Mouse (Mus musculus) gastrocnemius, adult 18-20 months (tissue): ENCODE data around the gene Tmpo. TPM values are rescaled to one million over a fixed set of nuclear protein-coding genes. Genes with fewer than 3 reads are reported as not detected.

ENCODE experiments used
- DNase-seq: peaks from one replicate; pipeline ENCODE4 v3.0.0; 2021; ENCODE audit warnings: low spot score
- total RNA-seq, 2 experiments: library from RNA; stranded (reverse); gene quantifications; 2 replicates each; pipeline ENCODE4 v1.2.3; 2021

Gene Tmpo
- total RNA-seq, 2 experiments from 2014 or later, result 49.9 to 50.5 TPM

- peak; percentile 30 for DNase-seq
Observed at GRCm38 (mm10) chr10:91162077-91162476, 19.0 kb downstream of the Tmpo start.

GRCm38 (mm10) chr10:91161006-91161405, 20.1 kb downstream of the Tmpo start:
- no peak for DNase-seq

GRCm38 (mm10) chr10:91158442-91158841, 22.7 kb downstream of the Tmpo start:
- peak; percentile 36 for DNase-seq

GRCm38 (mm10) chr10:91156338-91156737, 24.8 kb downstream of the Tmpo start:
- DNase-seq, result no peak

GRCm38 (mm10) chr10:91153894-91154503, 27.1 kb downstream of the Tmpo start:
- no peak for DNase-seq

- no peak for DNase-seq
Observed at GRCm38 (mm10) chr10:91145413-91145812, 35.7 kb downstream of the Tmpo start.

GRCm38 (mm10) chr10:91143313-91144230, 37.5 kb downstream of the Tmpo start:
- no peak for DNase-seq

- DNase-seq, result no peak
Observed at GRCm38 (mm10) chr10:91142654-91143191, 38.4 kb downstream of the Tmpo start.

- no peak for DNase-seq
Observed at GRCm38 (mm10) chr10:91141564-91141963, 39.6 kb downstream of the Tmpo start.

GRCm38 (mm10) chr10:91139148-91139766, 41.9 kb downstream of the Tmpo start:
- no peak for DNase-seq

- DNase-seq, result no peak
Observed at GRCm38 (mm10) chr10:91138317-91138716, 42.8 kb downstream of the Tmpo start.

GRCm38 (mm10) chr10:91137400-91137799, 43.7 kb downstream of the Tmpo start:
- DNase-seq, result no peak

- no peak for DNase-seq
Observed at GRCm38 (mm10) chr10:91135302-91135972, 45.7 kb downstream of the Tmpo start.

- DNase-seq, result no peak
Observed at GRCm38 (mm10) chr10:91131565-91131964, 49.5 kb downstream of the Tmpo start.

GRCm38 (mm10) chr10:91130792-91131191, 50.3 kb downstream of the Tmpo start:
- DNase-seq, result no peak

- no peak for DNase-seq
Observed at GRCm38 (mm10) chr10:91128551-91129160, 52.5 kb downstream of the Tmpo start.

- DNase-seq, result no peak
Observed at GRCm38 (mm10) chr10:91127395-91127794, 53.7 kb downstream of the Tmpo start.

GRCm38 (mm10) chr10:91126618-91127355, 54.3 kb downstream of the Tmpo start:
- DNase-seq, result no peak

GRCm38 (mm10) chr10:91123828-91124822, 57.0 kb downstream of the Tmpo start, which contains the start of gene Slc25a3:
TSS of gene Slc25a3 (minus strand) at chr10:91124059.
- peak; percentile 98 for DNase-seq
